Mouse (Mus musculus): Measurements from ENCODE around the gene Fam213b. TPM values are rescaled to one million over a fixed set of nuclear protein-coding genes. Genes with fewer than 3 reads are reported as not detected.

Gene Fam213b
- total RNA-seq, 1 experiment from 2014 or later: 51.9 TPM

- DNase-seq: no peak
Observed at GRCm38 (mm10) chr4:154925413-154925812, 26.5 kb upstream of the Fam213b start.

GRCm38 (mm10) chr4:154922931-154923330 is 24.0 kb upstream of the Fam213b start:
- no peak for DNase-seq

DNA sequence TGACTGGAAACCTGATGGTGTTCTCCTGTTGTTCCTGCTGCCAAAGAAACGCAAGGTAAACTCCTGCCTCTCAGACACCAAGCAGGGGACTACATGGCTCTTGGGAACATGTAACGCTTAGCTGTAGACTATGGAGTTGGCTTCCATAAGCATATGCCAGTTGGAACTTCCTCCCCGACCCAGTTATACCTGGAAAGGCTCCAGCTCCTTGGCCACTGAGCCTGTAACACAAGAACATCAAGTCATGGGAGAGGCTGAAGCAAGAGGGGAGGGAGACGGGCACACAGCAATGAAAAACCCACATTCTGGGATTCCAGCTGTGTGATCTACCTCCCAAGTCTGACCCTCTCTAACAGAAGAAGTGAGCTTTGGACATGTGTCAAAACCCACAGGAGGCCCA is 23.4 kb upstream of the Fam213b start:
- DNase-seq: no peak

- DNase-seq: no peak
Observed at GRCm38 (mm10) chr4:154916662-154917061, 17.7 kb upstream of the Fam213b start.

GRCm38 (mm10) chr4:154915286-154915685 is 16.4 kb upstream of the Fam213b start:
- DNase-seq: no peak

DNA sequence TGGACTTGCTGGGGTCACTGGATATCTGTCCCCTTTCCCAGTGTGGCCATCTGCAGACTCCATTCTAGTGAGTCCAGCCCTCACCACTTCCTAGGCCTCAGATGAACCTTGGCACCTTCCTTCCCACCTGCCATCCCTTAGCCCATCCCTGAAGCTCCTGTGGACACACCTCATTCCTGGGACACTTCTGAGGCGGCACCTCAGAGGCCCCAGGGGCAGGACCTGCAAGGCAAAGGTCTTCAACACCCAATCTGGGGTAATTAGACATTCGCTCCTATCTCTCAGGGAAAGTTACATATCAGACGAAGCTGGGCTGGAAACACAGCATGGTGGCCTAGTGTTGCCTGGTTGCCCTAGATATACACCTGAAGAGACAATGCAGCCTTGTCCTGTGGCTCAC is 15.8 kb upstream of the Fam213b start:
- DNase-seq: no peak

- no peak for DNase-seq
Observed at GRCm38 (mm10) chr4:154914252-154914651, 15.3 kb upstream of the Fam213b start.

DNA sequence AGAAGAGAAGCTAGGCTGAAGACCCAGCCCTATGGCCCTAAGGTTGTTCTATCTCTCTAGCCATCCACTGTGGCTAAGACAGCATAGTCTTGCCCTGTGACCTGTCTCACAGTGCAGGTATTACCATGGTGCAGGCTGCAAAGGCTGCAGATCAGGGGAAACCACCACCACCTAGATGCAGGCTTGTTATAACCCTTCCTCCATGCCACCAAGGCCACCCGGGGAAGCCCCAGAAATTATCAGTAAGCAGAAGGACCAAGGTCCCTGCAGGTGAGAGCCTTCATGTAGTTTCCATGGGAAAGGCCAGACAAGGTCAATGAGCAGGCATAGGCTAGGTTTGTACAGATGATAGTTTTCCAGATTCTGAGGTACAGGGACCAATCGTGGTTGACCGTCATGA is 14.9 kb upstream of the Fam213b start:
- DNase-seq: no peak

GRCm38 (mm10) chr4:154911644-154912043 is 12.7 kb upstream of the Fam213b start:
- no peak for DNase-seq

DNA sequence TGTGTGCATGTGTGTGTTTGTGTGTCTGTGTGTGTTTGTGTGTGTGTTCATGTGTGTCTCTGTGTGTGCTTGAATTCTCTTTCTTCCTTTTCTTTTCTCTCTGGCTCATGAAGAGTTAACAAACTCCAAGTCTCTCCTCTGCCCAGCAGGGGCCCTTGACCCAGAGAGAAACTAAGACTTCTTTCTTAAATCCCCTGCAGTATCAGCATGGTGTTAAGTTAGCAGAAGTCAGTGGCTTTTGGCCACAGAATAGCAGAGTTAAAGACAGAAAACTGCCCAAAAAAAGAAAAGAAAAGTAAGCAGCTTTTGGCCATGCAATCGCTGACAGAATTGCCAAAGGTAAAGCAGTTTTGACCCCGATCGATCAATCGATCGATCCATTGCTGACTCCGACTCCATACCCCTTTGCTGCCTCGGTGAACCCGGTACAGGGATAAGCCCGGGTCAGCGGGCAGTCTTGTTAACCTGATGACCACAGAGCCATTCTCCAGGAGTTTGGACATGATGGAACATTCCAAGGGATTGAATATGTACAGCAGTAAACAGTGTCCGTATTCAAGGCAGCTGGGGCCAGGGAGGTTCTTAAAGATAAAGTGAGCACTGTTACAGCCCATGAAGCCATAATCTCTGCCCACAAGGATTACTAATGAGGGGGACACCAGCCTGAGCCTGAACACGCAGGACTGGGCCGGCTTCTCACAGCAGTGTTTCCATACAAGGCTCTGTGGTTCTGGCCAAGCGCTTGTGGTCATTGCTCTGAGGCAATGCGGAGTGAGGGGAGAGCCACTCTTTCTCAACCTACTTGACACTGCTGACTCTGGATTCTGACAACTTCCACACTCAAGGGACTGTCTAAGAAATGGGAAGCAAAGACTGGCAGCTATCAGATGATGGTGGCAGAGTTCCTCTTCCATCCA is 11.9 kb upstream of the Fam213b start:
- no peak for DNase-seq

GRCm38 (mm10) chr4:154908490-154908889 is 9.6 kb upstream of the Fam213b start:
- no peak for DNase-seq

DNA sequence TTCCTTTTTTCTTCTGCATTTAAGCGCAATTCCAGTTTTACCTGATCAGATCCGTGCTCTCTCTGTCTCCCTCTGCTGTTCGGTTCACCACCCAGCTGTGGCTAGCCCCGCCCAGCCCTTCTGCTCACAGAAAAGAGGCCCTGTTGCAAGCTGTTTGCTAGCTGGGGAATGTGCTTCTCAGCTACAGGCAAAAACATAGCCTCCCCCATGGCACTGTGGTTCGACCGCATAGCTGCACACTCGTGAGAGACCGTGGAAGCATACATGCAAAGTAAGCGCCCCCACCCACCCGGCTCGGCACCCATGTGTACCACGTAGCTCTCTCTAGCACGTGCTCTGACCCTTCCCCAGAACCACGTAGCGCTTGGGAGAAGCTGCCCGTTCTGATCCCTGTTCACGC is 8.9 kb upstream of the Fam213b start:
- DNase-seq: peak; percentile 82

DNA sequence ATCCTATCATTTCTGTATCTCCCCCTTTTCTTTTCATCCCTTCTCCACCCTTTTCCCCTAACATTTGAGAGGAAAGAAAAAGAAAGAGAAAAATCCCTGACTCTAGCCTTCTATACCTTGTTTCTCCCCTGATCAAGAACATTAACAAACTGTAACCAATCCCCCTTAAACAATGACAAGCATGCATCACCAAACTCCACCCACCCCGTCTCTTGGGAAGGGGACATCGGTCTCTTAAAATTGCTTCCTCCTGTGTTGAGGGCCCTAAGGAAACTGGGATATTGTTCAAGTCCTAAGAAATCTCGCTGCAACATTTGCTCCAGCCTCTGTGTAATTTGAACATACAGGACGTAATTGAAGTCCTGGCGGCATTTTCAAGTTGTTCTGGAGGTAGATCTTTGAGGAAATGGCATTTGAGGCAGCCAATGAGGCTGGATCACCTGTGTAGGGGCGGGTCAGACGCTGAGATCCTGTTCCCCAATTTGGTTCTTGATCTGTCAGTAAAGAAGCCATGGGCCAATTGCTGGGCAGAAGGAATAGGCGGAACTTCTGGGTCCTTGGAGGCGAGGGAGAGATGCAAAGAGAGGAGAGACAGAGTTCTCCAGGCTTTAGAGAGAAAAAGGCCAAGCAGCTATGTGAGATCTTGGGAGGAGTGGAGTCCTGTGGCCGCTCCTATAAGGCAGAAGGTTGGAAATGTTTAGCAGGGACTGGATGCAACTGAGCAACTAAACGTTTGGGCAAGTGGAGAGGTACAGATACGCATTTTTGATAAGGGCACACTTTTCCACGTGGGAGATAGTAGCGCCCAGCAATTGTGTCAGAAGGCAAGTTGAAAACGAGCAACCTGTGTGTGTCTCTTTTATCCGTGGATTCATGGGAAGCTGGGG is 5.5 kb upstream of the Fam213b start:
- peak; percentile 82 for DNase-seq

- DNase-seq: no peak
Observed at GRCm38 (mm10) chr4:154902371-154902770, 3.4 kb upstream of the Fam213b start.

GRCm38 (mm10) chr4:154897676-154898465 is 1.1 kb downstream of the Fam213b start:
- DNase-seq: peak; percentile 53

GRCm38 (mm10) chr4:154895549-154895948 is 3.4 kb downstream of the Fam213b start:
- no peak for DNase-seq

DNA sequence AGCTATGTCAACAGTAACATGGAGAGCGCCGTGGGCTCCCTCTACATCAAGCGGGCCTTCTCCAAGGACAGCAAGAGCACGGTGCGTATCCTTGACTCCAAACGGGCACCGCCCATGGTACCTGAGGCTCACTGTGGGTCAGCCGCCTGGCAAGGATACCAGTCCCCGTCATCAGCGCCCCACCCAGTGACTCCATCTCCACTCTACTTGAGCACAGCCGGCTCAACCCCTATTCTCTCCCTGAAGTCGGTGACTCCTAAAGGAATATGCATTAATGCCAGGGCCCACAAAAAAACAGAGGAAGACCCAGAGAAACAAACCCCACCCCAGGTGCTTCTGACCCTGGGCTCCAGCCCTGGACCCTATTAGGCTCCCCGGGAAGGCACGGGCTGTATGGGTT is 8.0 kb downstream of the Fam213b start:
- no peak for DNase-seq

DNA sequence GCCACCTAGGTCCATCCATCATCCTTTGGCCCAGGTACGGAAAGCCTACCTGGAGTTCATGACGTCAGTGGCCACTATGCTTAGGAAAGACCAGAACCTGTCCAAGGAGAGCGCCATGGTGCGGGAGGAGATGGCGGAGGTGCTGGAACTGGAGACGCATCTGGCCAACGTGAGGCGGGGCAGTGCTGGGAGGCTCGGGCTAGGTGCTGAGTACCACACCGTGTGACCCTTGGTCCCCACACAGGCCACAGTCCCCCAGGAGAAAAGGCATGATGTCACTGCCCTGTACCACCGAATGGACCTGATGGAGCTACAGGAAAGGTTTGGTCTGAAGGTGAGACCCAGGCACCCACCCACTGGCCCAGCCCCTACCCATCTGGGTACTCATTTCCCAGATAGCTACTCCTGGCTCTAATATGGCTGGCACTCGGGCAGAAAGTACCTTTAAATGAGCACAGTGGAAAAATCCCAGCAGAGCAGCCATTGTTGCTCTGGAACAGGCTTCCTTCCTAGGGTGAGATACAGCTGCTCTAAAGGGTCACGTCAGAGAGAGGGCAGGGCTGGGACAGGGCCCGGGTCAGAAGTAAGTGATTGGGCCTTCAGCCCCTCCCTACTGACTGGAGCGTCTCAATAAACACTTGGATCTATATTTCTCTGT is 11.2 kb downstream of the Fam213b start:
- DNase-seq: no peak

DNA sequence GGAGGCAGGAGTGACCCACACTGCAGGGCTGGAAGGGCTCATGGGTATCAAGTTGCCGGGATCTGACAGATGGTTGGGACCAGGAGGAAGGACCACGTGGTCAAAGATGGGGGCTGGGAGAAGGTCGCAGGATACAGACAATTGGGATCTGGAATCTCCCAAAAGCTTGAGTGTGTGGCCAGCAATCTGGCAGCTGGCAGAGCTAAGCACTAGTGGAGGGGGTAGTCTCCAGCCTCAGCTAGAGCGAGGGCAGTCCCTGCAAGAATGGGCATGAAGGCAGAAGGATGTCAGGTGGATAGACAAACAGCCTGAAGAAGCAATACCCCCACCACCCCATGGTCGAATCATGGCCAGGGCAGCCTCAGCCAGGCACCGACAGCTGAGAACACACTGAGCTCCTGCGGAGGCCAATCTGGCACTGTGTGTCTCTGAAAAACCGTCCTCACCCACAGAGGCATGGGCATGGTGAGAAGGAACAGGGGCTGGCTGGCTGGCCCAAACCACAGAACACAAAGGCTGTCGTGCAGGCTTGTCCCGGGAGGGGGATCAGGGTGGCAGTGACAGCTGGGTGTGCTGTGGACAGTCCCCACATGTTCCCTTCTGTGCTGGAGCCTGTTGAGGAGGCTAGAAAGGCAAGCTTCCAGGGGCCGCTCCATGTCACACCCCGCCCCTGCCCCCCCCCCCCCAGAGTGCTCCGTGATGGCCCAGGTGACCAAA is 11.9 kb downstream of the Fam213b start:
- no peak for DNase-seq

GRCm38 (mm10) chr4:154885416-154885815 is 13.5 kb downstream of the Fam213b start:
- no peak for DNase-seq

- DNase-seq: no peak
Observed at GRCm38 (mm10) chr4:154882014-154882659, 16.8 kb downstream of the Fam213b start.

Measured in adrenal gland, postnatal 14 days (tissue).